Mouse (Mus musculus) bone marrow macrophage, adult 2 months (primary cell): ENCODE results near the gene Vcpkmt. TPM values are rescaled to one million over a fixed set of nuclear protein-coding genes. Genes with fewer than 3 reads are reported as not detected.

Experiments
- H3K27ac ChIP-seq: 2 replicates; pipeline ENCODE4 v1.5.1; 2012; ENCODE audit warnings: low read depth, low read length; ENCODE audit not compliant: insufficient read depth
- H3K4me1 ChIP-seq: 2 replicates; pipeline ENCODE4 v1.6.1; 2012; ENCODE audit warnings: low read length; ENCODE audit not compliant: control insufficient read depth, insufficient read depth
- H3K4me3 ChIP-seq: 2 replicates; pipeline ENCODE4 v1.5.1; 2012; ENCODE audit warnings: mild to moderate bottlenecking, low read length, moderate library complexity; ENCODE audit not compliant: insufficient read depth
- CTCF ChIP-seq: IDR thresholded peaks from 2 replicates; pipeline ENCODE4 v1.5.1; 2012; ENCODE audit warnings: low read depth, mild to moderate bottlenecking, low read length, moderate library complexity
- POLR2A ChIP-seq: IDR thresholded peaks from 2 replicates; pipeline ENCODE4 v1.6.1; 2012; ENCODE audit warnings: mild to moderate bottlenecking, low read depth, low read length, borderline replicate concordance
- polyA plus RNA-seq: library from polyadenylated mRNA; stranded (reverse); fragments of >200 nt; gene quantifications from 2 replicates; pipeline ENCODE4 v1.2.4, GENCODE M21; 2012; ENCODE audit not compliant: missing spikeins, insufficient read depth, insufficient read length

Gene Vcpkmt
- polyA plus RNA-seq, 1 experiment: 14.4 TPM

GRCm38 (mm10) chr12:69528275-69529032 lies 54.4 kb downstream of the Vcpkmt start:
- Histone ChIP-seq H3K4me1 (peaks cover 22% of the 10 kb centered on the region), H3K4me3 (no peak overlapping the region), H3K27ac (no peak overlapping the region)
- TF ChIP-seq POLR2A (no peak), CTCF (no peak)

Other genes with a start within 250 kb of the Vcpkmt start
- 52.9 and 57.9 TPM in 2 replicates for gene Nemf, start 225.9 kb downstream of the Vcpkmt start, polyA plus RNA-seq
- gene Arf6, start 210.9 kb downstream of the Vcpkmt start, polyA plus RNA-seq: 162 and 174 TPM in 2 replicates
- not detected in 2 replicates for gene Gm9887, start 210.6 kb downstream of the Vcpkmt start, polyA plus RNA-seq
- gene Sos2, start 98.8 kb upstream of the Vcpkmt start, polyA plus RNA-seq: 35.3 and 35.8 TPM in 2 replicates
- 3.5 and 4.0 TPM in 2 replicates for gene L2hgdh, start 141.8 kb upstream of the Vcpkmt start, polyA plus RNA-seq
- 9.8 and 13.8 TPM in 2 replicates for gene Atp5s, start 141.9 kb upstream of the Vcpkmt start, polyA plus RNA-seq
- gene Cdkl1, start 208.2 kb upstream of the Vcpkmt start, polyA plus RNA-seq: not detected in 2 replicates